Mouse (Mus musculus): ENCODE measurements at regions not wholly inside any gene's neighbourhood (a gene's known extent, or its start where the extent isn't known, plus 50 kb on each side); places are given as distances from the start of the nearest gene placed in this dataset.

- no peak for TF ChIP-seq POLR2A (IDR thresholded peaks at IDR 0.05; ENCODE audit: low read depth, low read length)
- TF ChIP-seq CTCF (conservative IDR thresholded peaks at IDR 0.05; ENCODE audit: insufficient read depth, insufficient read length, low read depth, low read length), result no peak
Measured at GRCm38 (mm10) chr4:105305931-105306330, 148.8 kb downstream of the Plpp3 start.
